Mouse (Mus musculus) Muller cell, postnatal 12 days (primary cell): ENCODE results near the gene Sox2.
A peak's percentile ranks its signal among the peaks of the same experiment; 100 is the strongest.

Experiments used
- DNase-seq: peaks from one replicate; pipeline ENCODE4 v3.0.0-alpha.2; 2015; ENCODE audit errors: inconsistent ontology term

Sox2 gene

GRCm38 (mm10) chr3:34649726-34650620, at the start of gene Sox2:
Gene Sox2, plus strand, starts transcription at chr3:34650405.
- DNase-seq = peak; percentile 97

GRCm38 (mm10) chr3:34601116-34601515, 49.1 kb upstream of the Sox2 start:
- DNase-seq = no peak

GRCm38 (mm10) chr3:34614107-34614506, 36.1 kb upstream of the Sox2 start:
- no peak for DNase-seq

- DNase-seq = no peak
Observed at GRCm38 (mm10) chr3:34615526-34615925, 34.7 kb upstream of the Sox2 start.

- DNase-seq = no peak
Observed at GRCm38 (mm10) chr3:34618934-34619333, 31.3 kb upstream of the Sox2 start.

GRCm38 (mm10) chr3:34620121-34620520, 30.1 kb upstream of the Sox2 start:
- no peak for DNase-seq

- DNase-seq = no peak
Observed at GRCm38 (mm10) chr3:34624721-34625270, 25.4 kb upstream of the Sox2 start.

- no peak for DNase-seq
Observed at GRCm38 (mm10) chr3:34626521-34626920, 23.7 kb upstream of the Sox2 start.

GRCm38 (mm10) chr3:34630031-34630430, 20.2 kb upstream of the Sox2 start:
- DNase-seq = peak; percentile 24

GRCm38 (mm10) chr3:34630736-34631135, 19.5 kb upstream of the Sox2 start:
- no peak for DNase-seq

GRCm38 (mm10) chr3:34636958-34637357, 13.2 kb upstream of the Sox2 start:
- DNase-seq = no peak

- peak; percentile 13 for DNase-seq
Observed at GRCm38 (mm10) chr3:34637481-34637880, 12.7 kb upstream of the Sox2 start.

GRCm38 (mm10) chr3:34637926-34638325, 12.3 kb upstream of the Sox2 start:
- DNase-seq = peak; percentile 55

- DNase-seq = no peak
Observed at GRCm38 (mm10) chr3:34638344-34638743, 11.9 kb upstream of the Sox2 start.

- DNase-seq = peak; percentile 78
Observed at GRCm38 (mm10) chr3:34639031-34639872, 11.0 kb upstream of the Sox2 start.

GRCm38 (mm10) chr3:34639873-34640270, 10.3 kb upstream of the Sox2 start:
- no peak for DNase-seq

GRCm38 (mm10) chr3:34640276-34640675, 9.9 kb upstream of the Sox2 start:
- peak; percentile 64 for DNase-seq

- peak; percentile 74 for DNase-seq
Observed at GRCm38 (mm10) chr3:34640690-34641600, 9.3 kb upstream of the Sox2 start.

- no peak for DNase-seq
Observed at GRCm38 (mm10) chr3:34641756-34642497, 8.3 kb upstream of the Sox2 start.

GRCm38 (mm10) chr3:34642498-34642941, 7.7 kb upstream of the Sox2 start:
- DNase-seq = peak; percentile 98
